Mouse (Mus musculus): Measurements from ENCODE around the gene Lkaaear1. TPM values are rescaled to one million over a fixed set of nuclear protein-coding genes. Genes with fewer than 3 reads are reported as not detected.

Lkaaear1 gene
- polyA plus RNA-seq, 1 experiment = not detected

DNA sequence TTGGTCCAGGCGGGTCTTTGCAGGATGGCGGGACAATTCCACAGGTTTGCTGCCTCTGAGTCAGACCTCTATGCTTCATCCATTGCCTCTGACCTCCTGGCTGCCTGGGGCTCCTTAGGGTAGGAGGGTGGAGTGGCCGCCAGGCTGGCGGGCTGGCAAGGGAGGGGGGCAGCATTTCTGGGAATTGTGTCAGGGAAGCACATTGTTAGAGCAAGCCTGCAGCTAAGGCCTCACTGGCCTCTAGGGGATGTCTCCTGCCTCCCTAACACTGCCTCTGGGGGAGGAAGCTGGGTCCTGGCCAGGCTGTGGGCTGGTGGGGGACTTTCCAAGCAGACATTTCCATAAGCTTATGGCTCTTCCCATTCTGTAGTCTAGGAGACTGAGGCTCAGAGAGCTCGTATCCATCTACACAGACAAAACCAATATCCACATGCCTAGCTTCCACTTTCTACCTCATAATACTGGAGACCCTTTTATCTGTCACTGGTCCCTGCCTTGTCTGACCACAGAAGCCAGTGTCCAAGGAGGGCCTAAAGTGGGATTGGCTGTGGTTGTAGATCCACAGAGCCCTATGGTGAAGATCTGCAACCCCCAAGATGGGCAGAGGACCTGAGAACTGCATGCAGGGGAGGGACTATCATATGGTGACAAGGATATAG lies 21.0 kb downstream of the Lkaaear1 start:
- TF ChIP-seq MAX (IDR thresholded peaks at IDR 0.05) (no peak), FOSL1 (IDR thresholded peaks at IDR 0.05; ENCODE audit: insufficient read depth, low read length, poor library complexity, severe bottlenecking) (no peak), MYOG (IDR thresholded peaks at IDR 0.05; ENCODE audit: control insufficient read depth, extremely low read depth, insufficient read length) (no peak), MYOD1 (IDR thresholded peaks at IDR 0.05; ENCODE audit: control insufficient read depth, insufficient read length, low read depth) (no peak), CTCF (IDR thresholded peaks at IDR 0.05; ENCODE audit: control insufficient read depth, insufficient read depth, insufficient read length) (no peak), CEBPB (IDR thresholded peaks at IDR 0.05; ENCODE audit: low read depth) (no peak), USF1 (IDR thresholded peaks at IDR 0.05; ENCODE audit: low read depth) (no peak)
- Histone ChIP-seq H3K4me3 (ENCODE audit: insufficient read depth, poor library complexity, severe bottlenecking) (no peak overlapping the region), H3K79me3 (ENCODE audit: low read depth) (no peaks in the 10 kb centered on the region), H3K27me3 (ENCODE audit: control insufficient read depth, insufficient read depth, insufficient read length) (peaks cover 8% of the 10 kb centered on the region), H3K36me3 (ENCODE audit: control insufficient read depth, insufficient read depth) (no peaks in the 10 kb centered on the region), H3K79me2 (ENCODE audit: control insufficient read depth, insufficient read depth) (no peaks in the 10 kb centered on the region), H3ac (ENCODE audit: control insufficient read depth, insufficient read length, low read depth) (no peak overlapping the region)

GRCm38 (mm10) chr2:181676424-181676823 lies 21.8 kb downstream of the Lkaaear1 start:
- H3K79me2 ChIP-seq (ENCODE audit: control insufficient read depth, insufficient read depth) = no peaks in the 10 kb centered on the region
- H3K36me3 ChIP-seq (ENCODE audit: control insufficient read depth, insufficient read depth) = no peaks in the 10 kb centered on the region
- H3K79me3 ChIP-seq (ENCODE audit: low read depth) = no peaks in the 10 kb centered on the region
- no peak overlapping the region for H3K4me3 ChIP-seq (ENCODE audit: insufficient read depth, poor library complexity, severe bottlenecking)
- peaks cover 16% of the 10 kb centered on the region for H3K27me3 ChIP-seq (ENCODE audit: control insufficient read depth, insufficient read depth, insufficient read length)
- no peak overlapping the region for H3ac ChIP-seq (ENCODE audit: control insufficient read depth, insufficient read length, low read depth)
- TF ChIP-seq MYOG (IDR thresholded peaks at IDR 0.05; ENCODE audit: control insufficient read depth, extremely low read depth, insufficient read length) = no peak
- no peak for TF ChIP-seq MAX (IDR thresholded peaks at IDR 0.05)

- H3K4me3 ChIP-seq (ENCODE audit: insufficient read depth, poor library complexity, severe bottlenecking) = no peak overlapping the region
- no peaks in the 10 kb centered on the region for H3K79me2 ChIP-seq (ENCODE audit: control insufficient read depth, insufficient read depth)
- TF ChIP-seq MYOD1 (IDR thresholded peaks at IDR 0.05; ENCODE audit: control insufficient read depth, insufficient read length, low read depth) (no peak), FOSL1 (IDR thresholded peaks at IDR 0.05; ENCODE audit: insufficient read depth, low read length, poor library complexity, severe bottlenecking) (no peak), USF1 (IDR thresholded peaks at IDR 0.05; ENCODE audit: low read depth) (no peak), MYOG (IDR thresholded peaks at IDR 0.05; ENCODE audit: control insufficient read depth, extremely low read depth, insufficient read length) (no peak), CEBPB (IDR thresholded peaks at IDR 0.05; ENCODE audit: low read depth) (no peak), MAX (IDR thresholded peaks at IDR 0.05) (no peak)
These were observed 22.8 kb downstream of the Lkaaear1 start for GRCm38 (mm10) chr2:181675454-181675853.

DNA sequence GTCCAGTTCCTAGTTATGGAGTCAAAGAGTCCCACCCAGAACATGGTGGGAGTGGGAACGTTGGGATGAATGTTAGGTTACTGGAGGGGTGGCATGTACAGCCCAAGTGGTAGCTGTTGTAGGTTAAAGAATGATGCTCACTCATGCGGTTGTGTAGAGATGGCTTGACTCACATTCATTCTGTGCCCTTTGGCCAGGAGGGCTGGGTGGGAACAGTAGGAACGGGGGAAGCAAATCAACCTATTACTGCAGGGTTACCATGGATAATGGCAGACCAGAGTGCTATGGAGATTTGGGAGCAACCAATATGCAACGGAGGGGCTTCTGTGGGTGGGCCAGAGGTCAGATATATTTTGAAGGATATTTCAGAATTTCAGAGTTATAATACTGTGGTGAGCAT lies 23.3 kb downstream of the Lkaaear1 start:
- no peaks in the 10 kb centered on the region for H3K79me2 ChIP-seq (ENCODE audit: control insufficient read depth, insufficient read depth)
- no peak overlapping the region for H3ac ChIP-seq (ENCODE audit: control insufficient read depth, insufficient read length, low read depth)
- no peak overlapping the region for H3K4me3 ChIP-seq (ENCODE audit: insufficient read depth, poor library complexity, severe bottlenecking)
- no peaks in the 10 kb centered on the region for H3K36me3 ChIP-seq (ENCODE audit: control insufficient read depth, insufficient read depth)
- H3K79me3 ChIP-seq (ENCODE audit: low read depth) = no peaks in the 10 kb centered on the region
- H3K27me3 ChIP-seq (ENCODE audit: control insufficient read depth, insufficient read depth, insufficient read length) = peaks cover 31% of the 10 kb centered on the region
- TF ChIP-seq MYOD1 (IDR thresholded peaks at IDR 0.05; ENCODE audit: control insufficient read depth, insufficient read length, low read depth) (no peak), MAX (IDR thresholded peaks at IDR 0.05) (no peak), MYOG (IDR thresholded peaks at IDR 0.05; ENCODE audit: control insufficient read depth, extremely low read depth, insufficient read length) (no peak), CTCF (IDR thresholded peaks at IDR 0.05; ENCODE audit: control insufficient read depth, insufficient read depth, insufficient read length) (no peak), FOSL1 (IDR thresholded peaks at IDR 0.05; ENCODE audit: insufficient read depth, low read length, poor library complexity, severe bottlenecking) (no peak), USF1 (IDR thresholded peaks at IDR 0.05; ENCODE audit: low read depth) (no peak), CEBPB (IDR thresholded peaks at IDR 0.05; ENCODE audit: low read depth) (no peak)

More at GRCm38 (mm10) chr2:181675454-181675853, 22.8 kb downstream of the Lkaaear1 start:
- H3K27me3 ChIP-seq (ENCODE audit: control insufficient read depth, insufficient read depth, insufficient read length) = peaks cover 26% of the 10 kb centered on the region
- H3K36me3 ChIP-seq (ENCODE audit: control insufficient read depth, insufficient read depth) = no peaks in the 10 kb centered on the region
- peak overlapping the region; percentile 14 for H3ac ChIP-seq (ENCODE audit: control insufficient read depth, insufficient read length, low read depth)
- no peaks in the 10 kb centered on the region for H3K79me3 ChIP-seq (ENCODE audit: low read depth)

- H3K4me3 ChIP-seq (ENCODE audit: insufficient read depth, poor library complexity, severe bottlenecking) = no peak overlapping the region
- no peaks in the 10 kb centered on the region for H3K36me3 ChIP-seq (ENCODE audit: control insufficient read depth, insufficient read depth)
- H3K79me3 ChIP-seq (ENCODE audit: low read depth) = no peaks in the 10 kb centered on the region
- H3K79me2 ChIP-seq (ENCODE audit: control insufficient read depth, insufficient read depth) = no peaks in the 10 kb centered on the region
- H3K27me3 ChIP-seq (ENCODE audit: control insufficient read depth, insufficient read depth, insufficient read length) = peaks cover 39% of the 10 kb centered on the region
- TF ChIP-seq FOSL1 (IDR thresholded peaks at IDR 0.05; ENCODE audit: insufficient read depth, low read length, poor library complexity, severe bottlenecking) = no peak
- TF ChIP-seq MYOD1 (IDR thresholded peaks at IDR 0.05; ENCODE audit: control insufficient read depth, insufficient read length, low read depth) = no peak
- no peak for TF ChIP-seq MYOG (IDR thresholded peaks at IDR 0.05; ENCODE audit: control insufficient read depth, extremely low read depth, insufficient read length)
- no peak for TF ChIP-seq CEBPB (IDR thresholded peaks at IDR 0.05; ENCODE audit: low read depth)
- no peak for TF ChIP-seq CTCF (IDR thresholded peaks at IDR 0.05; ENCODE audit: control insufficient read depth, insufficient read depth, insufficient read length)
- H3ac ChIP-seq (ENCODE audit: control insufficient read depth, insufficient read length, low read depth) = no peak overlapping the region
These were observed 24.7 kb downstream of the Lkaaear1 start for GRCm38 (mm10) chr2:181673501-181673900.

DNA sequence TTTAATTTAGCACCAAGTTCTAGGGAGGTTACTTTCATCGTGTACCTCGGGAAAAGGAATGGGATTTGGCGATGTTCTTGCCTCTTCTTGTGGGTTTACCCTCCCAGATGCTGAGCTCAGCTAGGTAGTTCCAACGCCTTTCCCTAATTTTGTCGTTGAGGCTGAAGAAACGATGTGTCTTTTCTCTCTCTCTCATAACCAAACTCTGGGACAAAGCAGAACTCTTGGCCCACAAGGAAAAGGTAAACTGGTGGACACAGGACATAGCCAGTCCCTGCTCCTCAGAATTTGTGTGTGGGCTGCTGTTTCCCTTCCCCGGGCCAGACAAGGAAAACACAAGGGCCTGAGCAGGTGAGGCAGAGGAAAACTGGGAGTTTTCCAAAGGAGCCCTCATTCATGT lies 26.3 kb downstream of the Lkaaear1 start:
- Histone ChIP-seq H3K4me3 (ENCODE audit: insufficient read depth, poor library complexity, severe bottlenecking) (no peak overlapping the region), H3K27me3 (ENCODE audit: control insufficient read depth, insufficient read depth, insufficient read length) (peaks cover 39% of the 10 kb centered on the region), H3K36me3 (ENCODE audit: control insufficient read depth, insufficient read depth) (no peaks in the 10 kb centered on the region), H3K79me3 (ENCODE audit: low read depth) (no peaks in the 10 kb centered on the region), H3K79me2 (ENCODE audit: control insufficient read depth, insufficient read depth) (no peaks in the 10 kb centered on the region), H3ac (ENCODE audit: control insufficient read depth, insufficient read length, low read depth) (no peak overlapping the region)
- no peak for TF ChIP-seq FOSL1 (IDR thresholded peaks at IDR 0.05; ENCODE audit: insufficient read depth, low read length, poor library complexity, severe bottlenecking)
- TF ChIP-seq MAX (IDR thresholded peaks at IDR 0.05) = no peak
- no peak for TF ChIP-seq MYOG (IDR thresholded peaks at IDR 0.05; ENCODE audit: control insufficient read depth, extremely low read depth, insufficient read length)
- TF ChIP-seq CEBPB (IDR thresholded peaks at IDR 0.05; ENCODE audit: low read depth) = no peak
- no peak for TF ChIP-seq USF1 (IDR thresholded peaks at IDR 0.05; ENCODE audit: low read depth)
- TF ChIP-seq MYOD1 (IDR thresholded peaks at IDR 0.05; ENCODE audit: control insufficient read depth, insufficient read length, low read depth) = no peak
- TF ChIP-seq CTCF (IDR thresholded peaks at IDR 0.05; ENCODE audit: control insufficient read depth, insufficient read depth, insufficient read length) = no peak

All from C2C12 (cell line).